Mouse (Mus musculus): ENCODE measurements at regions not wholly inside any gene's neighbourhood (a gene's known extent, or its start where the extent isn't known, plus 50 kb on each side); places are given as distances from the start of the nearest gene placed in this dataset.

- no peak for DNase-seq (ENCODE audit: extremely low spot score, low read depth, low spot score)
Observed at GRCm38 (mm10) chr13:47848371-47849188, 412.4 kb upstream of the Id4 start.

- DNase-seq (ENCODE audit: extremely low spot score, low read depth, low spot score), result no peak
Observed at GRCm38 (mm10) chr13:47855422-47856108, 405.5 kb upstream of the Id4 start.

- DNase-seq (ENCODE audit: extremely low spot score, low read depth, low spot score), result no peak
Observed at GRCm38 (mm10) chr13:47858946-47859345, 402.1 kb upstream of the Id4 start.

GRCm38 (mm10) chr13:47860316-47860715 lies 400.7 kb upstream of the Id4 start:
- no peak for DNase-seq (ENCODE audit: extremely low spot score, low read depth, low spot score)

- no peak for DNase-seq (ENCODE audit: extremely low spot score, low read depth, low spot score)
Observed at GRCm38 (mm10) chr13:47862896-47863295, 398.1 kb upstream of the Id4 start.

- DNase-seq (ENCODE audit: extremely low spot score, low read depth, low spot score), result no peak
Observed at GRCm38 (mm10) chr13:47868656-47869055, 392.4 kb upstream of the Id4 start.

- DNase-seq (ENCODE audit: extremely low spot score, low read depth, low spot score), result no peak
Observed at GRCm38 (mm10) chr13:47869670-47870532, 391.1 kb upstream of the Id4 start.

- no peak for DNase-seq (ENCODE audit: extremely low spot score, low read depth, low spot score)
Observed at GRCm38 (mm10) chr13:47872645-47873044, 388.4 kb upstream of the Id4 start.

- DNase-seq (ENCODE audit: extremely low spot score, low read depth, low spot score), result no peak
Observed at GRCm38 (mm10) chr13:47892569-47892968, 368.5 kb upstream of the Id4 start.

GRCm38 (mm10) chr13:47894331-47894730 lies 366.7 kb upstream of the Id4 start:
- no peak for DNase-seq (ENCODE audit: extremely low spot score, low read depth, low spot score)

- no peak for DNase-seq (ENCODE audit: extremely low spot score, low read depth, low spot score)
Observed at GRCm38 (mm10) chr13:47895256-47895655, 365.8 kb upstream of the Id4 start.

- DNase-seq (ENCODE audit: extremely low spot score, low read depth, low spot score), result no peak
Observed at GRCm38 (mm10) chr13:47896646-47897045, 364.4 kb upstream of the Id4 start.

GRCm38 (mm10) chr13:47909851-47910530 lies 351.0 kb upstream of the Id4 start:
- no peak for DNase-seq (ENCODE audit: extremely low spot score, low read depth, low spot score)

- DNase-seq (ENCODE audit: extremely low spot score, low read depth, low spot score), result no peak
Observed at GRCm38 (mm10) chr13:47910531-47910910, 350.5 kb upstream of the Id4 start.

- no peak for DNase-seq (ENCODE audit: extremely low spot score, low read depth, low spot score)
Observed at GRCm38 (mm10) chr13:47916456-47916855, 344.6 kb upstream of the Id4 start.

GRCm38 (mm10) chr13:47917370-47917769 lies 343.7 kb upstream of the Id4 start:
- DNase-seq (ENCODE audit: extremely low spot score, low read depth, low spot score), result no peak

GRCm38 (mm10) chr13:47921044-47921443 lies 340.0 kb upstream of the Id4 start:
- no peak for DNase-seq (ENCODE audit: extremely low spot score, low read depth, low spot score)

- DNase-seq (ENCODE audit: extremely low spot score, low read depth, low spot score), result no peak
Observed at GRCm38 (mm10) chr13:47940696-47941095, 320.3 kb upstream of the Id4 start.

- no peak for DNase-seq (ENCODE audit: extremely low spot score, low read depth, low spot score)
Observed at GRCm38 (mm10) chr13:47942368-47942787, 318.6 kb upstream of the Id4 start.

- DNase-seq (ENCODE audit: extremely low spot score, low read depth, low spot score), result no peak
Observed at GRCm38 (mm10) chr13:47943645-47944044, 317.4 kb upstream of the Id4 start.

All from hindlimb bud, embryonic 11.5 days (tissue).